Mouse (Mus musculus) forebrain, embryonic 16.5 days (tissue): Measurements from ENCODE around the gene Trappc6a. TPM values are rescaled to one million over a fixed set of nuclear protein-coding genes. Genes with fewer than 3 reads are reported as not detected.
A peak's percentile ranks its signal among the peaks of the same experiment; 100 is the strongest.
"Not testable (repeated sequence)": the region's sequence is repeated elsewhere in the genome, so short reads cannot be mapped to it uniquely, and the experiment has no call there.

ENCODE experiments used
- ATAC-seq: fragments of 200-750 bp; cut with Nextera tagmentation; 2 replicates; pipeline ENCODE4 v1.8.0; 2017; ENCODE audit warnings: mild to moderate bottlenecking, moderate library complexity
- H3K27ac ChIP-seq: fragments of 300-500 bp; sonication (generic); 2 replicates; pipeline ENCODE4 v1.5.1; 2014; ENCODE audit warnings: low read length, control low read depth
- H3K27me3 ChIP-seq: fragments of 300-500 bp; sonication (generic); replicated peaks from 2 replicates; pipeline ENCODE4 v1.6.1; 2014; ENCODE audit warnings: low read length; ENCODE audit not compliant: control insufficient read depth, insufficient read depth
- H3K36me3 ChIP-seq: fragments of 300-500 bp; sonication (generic); 2 replicates; pipeline ENCODE4 v1.6.1; 2014; ENCODE audit not compliant: control insufficient read depth, insufficient read depth
- H3K4me1 ChIP-seq: fragments of 300-500 bp; sonication (generic); replicated peaks from 2 replicates; pipeline ENCODE4 v1.6.1; 2014; ENCODE audit warnings: low read length; ENCODE audit not compliant: control insufficient read depth, insufficient read depth
- H3K4me2 ChIP-seq: fragments of 300-500 bp; sonication (generic); 2 replicates; pipeline ENCODE4 v1.6.1; 2014; ENCODE audit warnings: mild to moderate bottlenecking, low read length, control low read depth
- H3K4me3 ChIP-seq: fragments of 300-500 bp; sonication (generic); replicated peaks from 2 replicates; pipeline ENCODE4 v1.5.1; 2014; ENCODE audit warnings: mild to moderate bottlenecking, low read length, control low read depth
- H3K9ac ChIP-seq: fragments of 300-500 bp; sonication (generic); replicated peaks from 2 replicates; pipeline ENCODE4 v1.6.1; 2014; ENCODE audit warnings: low read depth, low read length, control low read depth
- H3K9me3 ChIP-seq: fragments of 300-500 bp; sonication (generic); 2 replicates; pipeline ENCODE4 v1.6.1; 2016; ENCODE audit warnings: low read length; ENCODE audit not compliant: control insufficient read depth
- WGBS: fragments of 180-500 bp; shearing (Covaris S2); extraction: QIAGEN DNeasy Blood & Tissue Kit; methylation state at CpG from one replicate; pipeline ENCODE4 v1.1.7; 2014; 5-methylcytosine and 5-hydroxymethylcytosine counted together
- polyA plus RNA-seq: library from polyadenylated mRNA; unstranded; fragments of >200 nt; fragmentation: Nextera tagmentation; extraction: Ambion mirVana; gene quantifications from 2 replicates; pipeline ENCODE4 v1.2.1, GENCODE M21; 2015

Gene Trappc6a
- polyA plus RNA-seq, 1 experiment from 2014 or later: 31.2 TPM

DNA sequence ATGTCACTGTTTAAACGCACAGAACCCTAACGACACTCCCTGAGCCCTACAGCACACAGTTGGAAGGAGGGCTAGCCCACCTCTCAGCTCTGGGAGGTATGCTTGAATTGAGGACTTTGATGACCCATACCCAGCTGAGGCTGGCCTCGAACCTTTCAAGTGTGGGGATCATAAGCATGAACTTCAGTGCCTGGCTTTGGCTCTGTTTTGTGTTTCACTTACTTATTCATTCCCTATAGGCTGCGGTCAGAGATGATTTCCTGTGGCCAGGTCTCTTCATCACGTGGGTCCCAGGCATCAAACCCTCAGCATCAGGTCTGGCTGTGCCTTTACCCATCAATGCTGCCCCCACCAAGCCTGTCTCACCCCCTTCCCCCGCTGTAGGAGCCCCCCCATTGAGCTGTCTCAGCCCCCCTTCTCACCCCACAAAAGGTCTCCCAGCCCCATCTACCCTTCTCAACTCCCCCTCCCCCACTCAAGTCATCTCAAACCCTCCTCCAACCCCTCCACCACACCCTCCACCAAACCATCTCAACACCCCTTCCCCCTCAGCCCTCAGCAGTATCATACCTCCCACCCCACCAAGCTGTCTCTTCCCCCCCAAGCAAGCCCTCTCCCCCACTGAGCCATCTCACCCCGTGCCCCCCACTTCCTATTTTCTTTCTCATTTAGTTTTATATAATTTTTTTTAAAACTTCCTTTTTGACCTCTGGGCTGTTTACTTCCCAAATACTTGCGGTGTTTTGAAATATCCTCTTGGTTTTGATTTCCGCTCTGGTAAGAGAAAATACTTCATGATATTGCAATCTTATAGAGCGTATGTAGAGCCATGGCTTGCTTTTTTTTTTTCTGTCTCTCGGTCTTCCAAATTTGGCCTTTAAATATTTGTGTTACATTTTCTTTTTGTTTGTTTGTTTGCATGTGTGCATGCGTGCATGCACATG is 7.5 kb upstream of the Trappc6a start:
- ATAC-seq: no peak
- Histone ChIP-seq H3K9me3 (no peaks in the 10 kb centered on the region), H3K4me2 (no peak overlapping the region), H3K4me3 (no peak overlapping the region), H3K9ac (no peak overlapping the region), H3K27ac (no peak overlapping the region), H3K27me3 (0 out of 2 replicates have a peak, but pooled peaks cover 2% of the 10 kb centered on the region), H3K36me3 (no peaks in the 10 kb centered on the region), H3K4me1 (no peaks in the 10 kb centered on the region)
- 69% methylated on average over 12 of the region's 12 CpGs for WGBS

DNA sequence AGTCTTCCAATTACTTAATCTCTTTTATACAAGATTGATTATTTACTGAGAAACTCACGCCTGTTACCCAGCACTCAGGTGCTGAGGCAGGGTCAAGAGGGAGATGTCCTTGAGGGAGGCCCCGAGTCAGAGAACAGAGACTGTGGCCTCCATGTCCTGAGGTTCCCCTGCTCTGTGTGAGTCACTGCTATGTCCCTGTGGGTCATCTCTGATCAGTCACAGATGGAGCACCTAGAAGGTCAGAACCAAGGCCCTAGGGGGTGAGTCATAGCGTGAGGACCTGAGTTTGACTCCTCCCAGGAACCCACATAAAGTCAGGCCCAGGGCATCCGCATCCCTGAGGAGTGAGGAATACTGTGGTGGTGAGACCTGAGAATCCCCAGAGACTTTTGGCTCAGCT is 6.5 kb upstream of the Trappc6a start:
- no peaks in the 10 kb centered on the region for H3K36me3 ChIP-seq
- ATAC-seq: no peak
- H3K9ac ChIP-seq: no peak overlapping the region
- 0 out of 2 replicates have a peak, but pooled peaks cover 2% of the 10 kb centered on the region for H3K27me3 ChIP-seq
- H3K4me2 ChIP-seq: no peak overlapping the region
- H3K4me1 ChIP-seq: peaks cover 6% of the 10 kb centered on the region
- H3K27ac ChIP-seq: no peak overlapping the region
- H3K4me3 ChIP-seq: no peak overlapping the region
- H3K9me3 ChIP-seq: no peaks in the 10 kb centered on the region
- WGBS: 77% methylated on average over 4 of the region's 4 CpGs

DNA sequence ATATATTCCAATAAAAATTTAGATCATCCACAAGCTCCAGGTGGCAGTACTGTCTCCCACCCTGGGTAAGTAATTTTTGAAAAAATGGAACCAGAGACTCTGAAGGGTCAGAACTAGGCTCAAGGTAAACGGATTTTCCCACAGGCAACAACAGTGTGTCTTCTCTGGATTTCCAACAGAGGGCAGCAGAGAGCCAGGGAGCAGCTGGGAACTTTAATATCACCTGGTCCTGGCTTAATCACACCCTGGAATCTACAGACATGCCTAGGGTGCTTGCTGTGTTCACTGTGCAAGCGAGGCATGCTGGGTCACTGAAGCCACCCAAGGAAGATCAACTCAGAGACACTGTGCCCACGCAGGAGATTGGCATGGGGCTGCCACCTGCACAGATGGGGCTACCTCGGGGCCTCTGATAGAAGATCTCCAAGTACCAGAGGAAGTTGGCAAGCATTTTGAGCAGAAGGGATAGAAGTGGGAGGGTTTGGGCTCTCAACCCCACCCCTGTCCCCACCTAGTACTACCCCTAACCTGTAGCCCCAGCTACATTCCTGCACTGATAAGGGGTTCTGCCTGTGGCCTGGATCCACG is 4.6 kb upstream of the Trappc6a start:
- H3K4me1 ChIP-seq: peaks cover 18% of the 10 kb centered on the region
- no peak for ATAC-seq
- no peaks in the 10 kb centered on the region for H3K27me3 ChIP-seq
- no peak overlapping the region for H3K27ac ChIP-seq
- H3K9ac ChIP-seq: no peak overlapping the region
- H3K9me3 ChIP-seq: no peaks in the 10 kb centered on the region
- no peak overlapping the region for H3K4me2 ChIP-seq
- 35% methylated on average over 5 of the region's 5 CpGs for WGBS
- H3K4me3 ChIP-seq: no peak overlapping the region
- no peaks in the 10 kb centered on the region for H3K36me3 ChIP-seq

DNA sequence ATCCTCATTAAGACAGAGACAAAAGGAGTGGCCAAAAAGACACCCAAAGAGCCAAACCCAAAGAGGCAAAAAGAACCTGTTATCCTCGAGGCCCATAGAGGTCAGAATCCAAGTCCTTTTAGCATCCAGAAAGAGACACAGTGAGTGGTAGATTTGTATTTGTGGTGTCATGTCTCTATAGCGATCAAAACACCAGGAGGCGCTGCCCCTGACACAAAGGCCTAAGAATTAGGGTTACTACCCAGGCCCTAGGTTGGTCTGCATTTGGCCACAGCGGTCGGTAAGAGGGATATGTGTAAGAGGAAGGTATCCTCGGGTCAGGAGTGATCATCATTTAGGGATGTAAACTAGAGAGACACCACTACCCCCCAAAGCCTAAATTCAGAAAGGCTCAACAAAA is 1.9 kb upstream of the Trappc6a start:
- no peak for ATAC-seq
- H3K36me3 ChIP-seq: no peaks in the 10 kb centered on the region
- peak overlapping the region; percentile 69 for H3K4me3 ChIP-seq
- peaks cover 28% of the 10 kb centered on the region for H3K4me1 ChIP-seq
- no peaks in the 10 kb centered on the region for H3K27me3 ChIP-seq
- whole genome bisulfite sequencing: 17% methylated on average over 6 of the region's 6 CpGs
- peak overlapping the region; percentile 94 for H3K4me2 ChIP-seq
- H3K27ac ChIP-seq: no peak overlapping the region
- no peaks in the 10 kb centered on the region for H3K9me3 ChIP-seq
- H3K9ac ChIP-seq: peak overlapping the region; percentile 77; the same call in 1 of the 2 replicates

DNA sequence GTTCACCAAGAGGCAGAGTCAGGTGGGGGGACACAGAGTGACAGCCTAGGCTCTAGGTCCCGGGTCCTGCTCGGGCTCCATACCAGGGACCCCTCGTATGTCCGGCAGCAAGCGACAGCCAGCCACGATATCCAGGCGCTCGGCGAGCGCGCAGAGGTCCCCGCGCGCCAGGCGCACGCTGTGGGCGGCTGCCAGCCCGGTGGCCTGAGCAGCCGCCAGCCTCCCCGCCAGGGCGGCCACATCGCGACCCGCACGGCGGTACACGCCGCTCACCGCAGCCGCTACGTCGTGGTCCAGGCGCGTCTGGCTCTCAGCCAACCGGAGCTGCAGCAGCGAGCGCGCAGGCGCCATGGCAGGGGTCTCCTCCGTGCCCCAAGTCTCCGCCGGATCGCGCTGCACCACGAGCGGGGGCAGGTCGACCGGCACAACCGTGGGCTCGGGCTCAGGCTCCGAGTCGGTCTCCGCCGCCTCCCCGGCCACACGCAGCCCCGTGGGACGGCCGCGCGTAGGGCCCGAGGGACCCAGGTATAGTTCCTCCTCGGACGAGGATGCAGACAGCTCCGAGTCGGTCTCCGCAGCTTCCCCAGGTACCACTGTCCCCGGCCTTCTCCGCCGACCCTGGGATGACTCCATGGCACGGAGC is 1.1 kb upstream of the Trappc6a start:
- peaks cover 28% of the 10 kb centered on the region for H3K4me1 ChIP-seq
- no peaks in the 10 kb centered on the region for H3K36me3 ChIP-seq
- H3K27ac ChIP-seq: peak overlapping the region; percentile 73
- H3K27me3 ChIP-seq: no peaks in the 10 kb centered on the region
- WGBS: under 1% methylated on average over 71 of the region's 71 CpGs
- H3K4me3 ChIP-seq: peak overlapping the region; percentile 69
- no peaks in the 10 kb centered on the region for H3K9me3 ChIP-seq
- H3K9ac ChIP-seq: peak overlapping the region; percentile 77
- ATAC-seq: 0 out of 2 replicates have a peak, but pooled peaks have one; percentile 2
- peak overlapping the region; percentile 94 for H3K4me2 ChIP-seq

DNA sequence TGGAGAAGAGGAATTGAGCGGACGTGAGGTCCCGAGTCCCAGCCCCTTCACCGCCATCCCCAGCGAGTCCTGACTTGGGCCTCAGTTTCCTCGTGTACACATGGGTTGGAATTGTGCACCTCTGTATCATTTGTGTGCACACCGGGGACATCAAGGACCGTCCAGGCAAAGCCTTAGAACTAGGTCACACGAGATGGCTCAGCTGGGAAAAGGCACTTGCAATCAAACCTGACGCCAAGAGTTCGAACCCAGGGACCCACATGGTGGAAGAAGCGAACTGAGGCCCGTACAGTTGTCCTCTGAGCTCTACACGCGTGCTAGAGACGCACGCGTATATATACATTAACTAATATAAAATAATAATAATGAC is 598 bp upstream of the Trappc6a start:
- H3K27me3 ChIP-seq: no peaks in the 10 kb centered on the region
- peak overlapping the region; percentile 77 for H3K9ac ChIP-seq
- no peak for ATAC-seq
- peak overlapping the region; percentile 94 for H3K4me2 ChIP-seq
- H3K4me3 ChIP-seq: peak overlapping the region; percentile 69
- peaks cover 28% of the 10 kb centered on the region for H3K4me1 ChIP-seq
- H3K27ac ChIP-seq: peak overlapping the region; percentile 73
- WGBS: 5% methylated on average over 18 of the region's 18 CpGs
- H3K9me3 ChIP-seq: no peaks in the 10 kb centered on the region
- no peaks in the 10 kb centered on the region for H3K36me3 ChIP-seq

DNA sequence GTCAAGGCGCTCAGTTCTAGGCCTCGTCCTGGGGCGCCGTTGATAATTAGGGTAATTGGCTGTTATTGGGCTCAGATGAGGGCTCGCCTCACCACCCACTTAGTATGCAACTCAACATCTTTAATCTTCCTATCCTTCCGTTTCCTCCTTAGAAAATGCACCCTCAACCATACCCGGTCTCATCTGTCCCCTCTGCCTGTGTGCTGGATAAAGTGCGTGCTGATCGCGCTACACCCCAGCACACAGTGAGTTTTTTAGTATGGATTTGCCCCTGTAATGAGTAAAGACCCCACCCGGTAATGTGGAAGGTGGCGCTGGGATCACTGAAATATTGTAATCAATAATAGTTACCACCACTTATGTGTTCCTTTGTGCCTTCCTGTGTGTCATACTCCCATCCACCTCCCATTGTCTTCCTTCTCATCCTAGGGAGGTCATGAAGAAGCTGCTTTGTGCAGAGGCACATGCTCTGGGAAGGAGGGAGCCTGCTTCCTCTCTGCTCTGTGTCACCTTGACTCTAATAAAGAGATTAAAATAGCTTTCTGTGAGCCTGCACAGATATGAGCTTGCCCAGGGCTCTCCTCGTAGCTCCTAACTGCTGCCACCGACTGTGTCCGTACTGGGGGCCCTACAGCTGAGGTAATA is 851 bp downstream of the Trappc6a start:
- H3K36me3 ChIP-seq: no peaks in the 10 kb centered on the region
- H3K4me3 ChIP-seq: peak overlapping the region; percentile 69
- H3K9me3 ChIP-seq: no peaks in the 10 kb centered on the region
- H3K27ac ChIP-seq: peak overlapping the region; percentile 73
- H3K27me3 ChIP-seq: no peaks in the 10 kb centered on the region
- peak overlapping the region; percentile 84 for H3K4me2 ChIP-seq
- peak overlapping the region; percentile 77 for H3K9ac ChIP-seq
- H3K4me1 ChIP-seq: peaks cover 28% of the 10 kb centered on the region
- ATAC-seq: peak; percentile 32
- 9% methylated on average over 15 of the region's 15 CpGs for WGBS

DNA sequence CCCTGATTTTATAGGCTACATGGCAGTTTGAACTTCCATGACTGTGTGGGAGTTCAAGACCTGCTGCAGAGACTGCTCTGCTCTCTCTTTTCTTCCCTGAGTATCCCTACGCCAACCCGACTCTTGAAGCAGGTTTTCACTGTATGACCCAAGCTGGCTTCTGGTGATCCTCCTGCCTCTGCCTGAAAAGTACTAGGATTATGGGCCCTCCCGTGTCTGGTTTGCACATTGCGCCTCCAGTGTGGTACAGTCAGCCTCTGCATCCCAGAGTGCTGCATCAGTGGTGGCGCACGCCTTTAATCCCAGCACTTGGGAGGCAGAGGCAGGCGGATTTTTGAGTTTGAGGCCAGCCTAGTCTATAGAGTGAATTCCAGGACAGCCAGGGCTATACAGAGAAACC is 1.6 kb downstream of the Trappc6a start:
- Histone ChIP-seq H3K9me3 (no peaks in the 10 kb centered on the region), H3K4me1 (peaks cover 28% of the 10 kb centered on the region), H3K36me3 (no peaks in the 10 kb centered on the region), H3K27ac (no peak overlapping the region), H3K4me2 (peak overlapping the region; percentile 84; the same call in 1 of the 2 replicates), H3K27me3 (no peaks in the 10 kb centered on the region), H3K4me3 (no peak overlapping the region; the same call in 1 of the 2 replicates), H3K9ac (no peak overlapping the region)
- 94% methylated on average over 7 of the region's 7 CpGs for WGBS
- no peak for ATAC-seq

DNA sequence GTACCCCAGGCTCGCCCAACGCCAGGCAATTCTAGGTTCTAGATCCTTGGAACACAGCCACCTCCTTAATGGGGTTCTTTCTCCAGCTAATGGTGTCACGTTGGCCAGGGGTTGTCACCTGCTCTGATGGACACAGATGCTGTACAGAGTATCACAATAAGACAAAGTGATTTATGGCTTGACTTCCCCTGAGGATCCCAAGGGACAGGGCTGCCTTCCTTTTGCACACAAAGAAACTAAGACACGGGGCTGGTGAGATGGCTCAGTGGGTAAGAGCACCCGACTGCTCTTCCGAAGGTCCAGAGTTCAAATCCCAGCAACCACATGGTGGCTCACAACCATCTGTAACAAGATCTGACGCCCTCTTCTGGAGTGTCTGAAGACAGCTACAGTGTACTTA is 3.7 kb downstream of the Trappc6a start:
- not testable (repeated sequence) for H3K4me2 ChIP-seq, H3K4me3 ChIP-seq, H3K9me3 ChIP-seq, H3K27me3 ChIP-seq, ATAC-seq, H3K27ac ChIP-seq, H3K9ac ChIP-seq, H3K36me3 ChIP-seq
- peaks cover 19% of the 10 kb centered on the region for H3K4me1 ChIP-seq
- 94% methylated on average over 6 of the region's 7 CpGs for WGBS
